Mouse (Mus musculus) embryonic facial prominence, embryonic 11.5 days (tissue): ENCODE data around the gene 4921524J17Rik. TPM values are rescaled to one million over a fixed set of nuclear protein-coding genes. Genes with fewer than 3 reads are reported as not detected.

ENCODE experiments used
- ATAC-seq: fragments of 200-750 bp; cut with Nextera tagmentation; replicated peaks from 2 replicates; pipeline ENCODE4 v1.8.0; 2017; ENCODE audit warnings: low read depth; ENCODE audit not compliant: insufficient number of reproducible peaks, low FRiP score, low TSS enrichment
- DNase-seq: peaks from one replicate; pipeline ENCODE4 v3.0.0-alpha.2; 2015; ENCODE audit warnings: low spot score
- H3K27ac ChIP-seq: fragments of 300-500 bp; sonication (generic); replicated peaks from 2 replicates; pipeline ENCODE4 v1.5.1; 2014; ENCODE audit warnings: mild to moderate bottlenecking, low read depth, low read length, control low read depth
- H3K27me3 ChIP-seq: fragments of 300-500 bp; sonication (generic); 2 replicates; pipeline ENCODE4 v1.6.1; 2014; ENCODE audit warnings: mild to moderate bottlenecking, low read length, moderate library complexity, mixed read lengths; ENCODE audit not compliant: control insufficient read depth, insufficient read depth
- H3K36me3 ChIP-seq: fragments of 300-500 bp; sonication (generic); replicated peaks from 2 replicates; pipeline ENCODE4 v1.6.1; 2014; ENCODE audit warnings: low read depth, mild to moderate bottlenecking, low read length, moderate library complexity, mixed read lengths; ENCODE audit not compliant: control insufficient read depth, insufficient read depth
- H3K4me1 ChIP-seq: fragments of 300-500 bp; sonication (generic); 2 replicates; pipeline ENCODE4 v1.6.1; 2014; ENCODE audit warnings: low read length, mixed read lengths; ENCODE audit not compliant: control insufficient read depth, insufficient read depth
- H3K4me2 ChIP-seq: fragments of 300-500 bp; sonication (generic); 2 replicates; pipeline ENCODE4 v1.6.1; 2014; ENCODE audit warnings: low read depth, mild to moderate bottlenecking, control low read depth, low read length, moderate library complexity
- H3K4me3 ChIP-seq: fragments of 300-500 bp; sonication (generic); 2 replicates; pipeline ENCODE4 v1.5.1; 2014; ENCODE audit warnings: low read depth, low read length, control low read depth
- H3K9ac ChIP-seq: fragments of 300-500 bp; sonication (generic); replicated peaks from 2 replicates; pipeline ENCODE4 v1.6.1; 2014; ENCODE audit warnings: mild to moderate bottlenecking, control low read depth, low read length
- H3K9me3 ChIP-seq: fragments of 300-500 bp; sonication (generic); replicated peaks from 2 replicates; pipeline ENCODE4 v1.6.1; 2016; ENCODE audit warnings: mild to moderate bottlenecking, low read length, inconsistent platforms, mixed read lengths; ENCODE audit not compliant: control insufficient read depth
- WGBS: fragments of 180-500 bp; shearing (Covaris S2); extraction: QIAGEN DNeasy Blood & Tissue Kit; methylation state at CpG from one replicate; pipeline ENCODE4 v1.1.7; 2014; 5-methylcytosine and 5-hydroxymethylcytosine counted together
- polyA plus RNA-seq: library from polyadenylated mRNA; unstranded; fragments of >200 nt; fragmentation: Nextera tagmentation; extraction: Ambion mirVana; gene quantifications from 2 replicates; pipeline ENCODE4 v1.2.1, GENCODE M21; 2014

The 4921524J17Rik gene
- polyA plus RNA-seq, 1 experiment from 2014 or later = 65.5 TPM

GRCm38 (mm10) chr8:85408526-85408925 lies 24.1 kb downstream of the 4921524J17Rik start:
- H3K4me2 ChIP-seq = no peak overlapping the region
- no peak overlapping the region for H3K27ac ChIP-seq
- no peak overlapping the region for H3K4me3 ChIP-seq
- DNase-seq (no peak), ATAC-seq (no peak)
- WGBS = 77% methylated on average over 3 of the region's 3 CpGs
- H3K4me1 ChIP-seq = no peaks in the 10 kb centered on the region
- H3K9ac ChIP-seq = no peak overlapping the region
- no peaks in the 10 kb centered on the region for H3K36me3 ChIP-seq
- H3K27me3 ChIP-seq = no peaks in the 10 kb centered on the region
- H3K9me3 ChIP-seq = no peaks in the 10 kb centered on the region

- DNase-seq = peak; percentile 51
- WGBS = 64% methylated on average over 7 of the region's 7 CpGs
These were observed 24.6 kb downstream of the 4921524J17Rik start for GRCm38 (mm10) chr8:85408053-85408505.

DNA sequence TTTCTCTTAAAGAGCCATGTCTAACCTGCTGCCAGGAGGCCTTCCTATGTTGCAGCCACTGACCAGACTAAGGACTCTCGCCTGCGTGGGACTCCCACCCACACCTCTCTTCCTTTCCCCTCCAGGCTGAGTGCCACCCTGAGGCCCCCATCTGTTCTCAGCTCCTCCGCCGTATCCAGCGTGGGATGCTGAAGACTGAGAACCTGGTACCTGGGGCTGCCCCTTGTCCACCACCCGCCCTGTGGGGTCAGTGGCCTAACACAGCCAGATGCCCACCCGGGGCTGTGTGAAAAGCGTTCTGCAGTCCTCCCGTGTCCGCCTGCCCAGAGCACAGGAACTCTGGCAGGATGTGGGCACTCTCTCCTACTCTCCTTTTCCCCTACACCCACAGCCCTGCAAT lies 26.7 kb downstream of the 4921524J17Rik start:
- no peaks in the 10 kb centered on the region for H3K4me1 ChIP-seq
- 77% methylated on average over 10 of the region's 10 CpGs for WGBS
- H3K4me2 ChIP-seq = no peak overlapping the region
- no peak overlapping the region for H3K27ac ChIP-seq
- H3K9me3 ChIP-seq = no peaks in the 10 kb centered on the region
- H3K4me3 ChIP-seq = no peak overlapping the region
- DNase-seq (no peak), ATAC-seq (no peak)
- no peaks in the 10 kb centered on the region for H3K27me3 ChIP-seq
- no peaks in the 10 kb centered on the region for H3K36me3 ChIP-seq
- no peak overlapping the region for H3K9ac ChIP-seq

More at GRCm38 (mm10) chr8:85408053-85408505, 24.6 kb downstream of the 4921524J17Rik start:
- H3K9ac ChIP-seq = no peak overlapping the region
- H3K4me1 ChIP-seq = no peaks in the 10 kb centered on the region
- H3K27ac ChIP-seq = no peak overlapping the region
- no peaks in the 10 kb centered on the region for H3K36me3 ChIP-seq
- no peaks in the 10 kb centered on the region for H3K9me3 ChIP-seq
- H3K4me3 ChIP-seq = no peak overlapping the region
- H3K27me3 ChIP-seq = no peaks in the 10 kb centered on the region
- ATAC-seq = no peak
- no peak overlapping the region for H3K4me2 ChIP-seq

GRCm38 (mm10) chr8:85405418-85405817 lies 27.2 kb downstream of the 4921524J17Rik start:
- H3K36me3 ChIP-seq = no peaks in the 10 kb centered on the region
- no peak overlapping the region for H3K4me2 ChIP-seq
- no peak for ATAC-seq
- no peaks in the 10 kb centered on the region for H3K9me3 ChIP-seq
- no peak for DNase-seq
- no peaks in the 10 kb centered on the region for H3K27me3 ChIP-seq
- H3K4me1 ChIP-seq = no peaks in the 10 kb centered on the region
- H3K9ac ChIP-seq = no peak overlapping the region
- H3K4me3 ChIP-seq = no peak overlapping the region
- no peak overlapping the region for H3K27ac ChIP-seq
- 56% methylated on average over 3 of the region's 3 CpGs for WGBS

- H3K9ac ChIP-seq = no peak overlapping the region
- no peak for ATAC-seq
- no peak overlapping the region for H3K4me3 ChIP-seq
- no peaks in the 10 kb centered on the region for H3K36me3 ChIP-seq
- no peak overlapping the region for H3K4me2 ChIP-seq
- 81% methylated on average over 4 of the region's 4 CpGs for WGBS
- H3K27me3 ChIP-seq = no peaks in the 10 kb centered on the region
- H3K9me3 ChIP-seq = no peaks in the 10 kb centered on the region
- H3K27ac ChIP-seq = no peak overlapping the region
- no peak for DNase-seq
- no peaks in the 10 kb centered on the region for H3K4me1 ChIP-seq
These were observed 34.1 kb downstream of the 4921524J17Rik start for GRCm38 (mm10) chr8:85398548-85398947.

DNA sequence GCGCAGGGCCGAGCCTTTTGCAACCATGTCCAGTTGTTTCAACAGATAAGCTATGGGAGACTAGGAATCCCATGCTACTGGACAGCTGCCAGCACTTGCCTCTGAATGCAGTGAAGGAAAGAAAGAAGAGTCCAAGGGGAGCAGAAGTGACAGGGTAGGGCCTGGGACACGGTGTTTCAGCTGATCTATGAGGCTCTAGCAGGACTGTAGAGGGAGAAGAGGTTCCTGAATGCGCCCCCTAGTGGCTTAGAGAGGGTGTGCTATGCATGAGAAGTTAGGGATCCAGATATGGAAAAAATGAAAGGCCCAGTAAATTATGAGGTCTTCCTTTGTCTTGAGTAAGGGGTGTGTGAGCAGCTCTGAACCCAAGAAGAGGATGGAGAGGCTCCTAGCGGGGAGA lies 35.1 kb downstream of the 4921524J17Rik start:
- Histone ChIP-seq H3K4me1 (no peaks in the 10 kb centered on the region), H3K36me3 (no peaks in the 10 kb centered on the region), H3K27ac (no peak overlapping the region), H3K9me3 (no peaks in the 10 kb centered on the region), H3K27me3 (no peaks in the 10 kb centered on the region), H3K4me3 (no peak overlapping the region), H3K4me2 (no peak overlapping the region), H3K9ac (no peak overlapping the region)
- 57% methylated on average over 5 of the region's 5 CpGs for WGBS
- DNase-seq (peak; percentile 73), ATAC-seq (no peak)

DNA sequence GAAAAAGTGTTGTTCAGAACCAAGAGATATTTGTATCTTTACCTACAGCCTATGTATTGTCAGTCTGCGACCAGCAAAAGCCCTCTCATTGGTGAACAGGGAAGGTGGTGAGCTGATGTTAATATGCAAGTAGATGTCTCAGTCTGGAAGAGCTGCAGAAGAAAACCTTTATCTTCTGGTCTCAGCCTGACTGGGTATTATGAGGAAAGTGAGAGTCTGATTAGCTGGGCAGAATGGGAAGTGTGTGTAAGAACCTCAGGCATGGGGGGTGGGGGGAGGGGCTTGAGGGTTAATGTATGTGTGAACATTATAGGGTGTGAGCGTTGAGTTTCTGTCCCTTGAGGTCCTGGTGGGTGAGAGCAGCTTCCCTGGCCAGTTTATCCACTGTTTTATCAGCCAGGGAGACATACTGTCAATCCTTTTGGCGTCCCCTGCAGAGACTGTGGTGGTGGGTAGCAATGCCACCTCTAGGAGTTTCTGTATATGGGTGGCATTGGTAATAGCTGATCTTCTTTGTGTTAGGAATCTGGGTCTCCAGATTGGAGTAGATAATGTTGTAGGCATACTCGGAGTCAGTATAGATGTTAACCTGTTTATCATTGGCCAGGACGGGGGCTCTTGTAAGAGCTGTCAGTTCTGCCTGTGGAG lies 36.1 kb downstream of the 4921524J17Rik start:
- Histone ChIP-seq H3K27ac (no peak overlapping the region), H3K4me2 (no peak overlapping the region), H3K27me3 (no peaks in the 10 kb centered on the region), H3K9ac (no peak overlapping the region), H3K36me3 (no peaks in the 10 kb centered on the region), H3K4me3 (no peak overlapping the region), H3K9me3 (no peaks in the 10 kb centered on the region), H3K4me1 (no peaks in the 10 kb centered on the region)
- ATAC-seq (no peak), DNase-seq (no peak)
- WGBS = 89% methylated on average over 5 of the region's 5 CpGs

- H3K4me3 ChIP-seq = no peak overlapping the region
- no peak for ATAC-seq
- no peak for DNase-seq
- no peak overlapping the region for H3K27ac ChIP-seq
- 77% methylated on average over 8 of the region's 8 CpGs for WGBS
- no peaks in the 10 kb centered on the region for H3K36me3 ChIP-seq
- H3K4me2 ChIP-seq = no peak overlapping the region
- no peaks in the 10 kb centered on the region for H3K4me1 ChIP-seq
- no peaks in the 10 kb centered on the region for H3K27me3 ChIP-seq
- no peak overlapping the region for H3K9ac ChIP-seq
- no peaks in the 10 kb centered on the region for H3K9me3 ChIP-seq
These were observed 36.8 kb downstream of the 4921524J17Rik start for GRCm38 (mm10) chr8:85395681-85396431.
